Mouse (Mus musculus) liver, embryonic 16.5 days (tissue): Measurements from ENCODE around the gene Reep3. TPM values are rescaled to one million over a fixed set of nuclear protein-coding genes. Genes with fewer than 3 reads are reported as not detected.
A peak's percentile ranks its signal among the peaks of the same experiment; 100 is the strongest.

Source experiments
- ATAC-seq: fragments of 200-750 bp; cut with Nextera tagmentation; 2 replicates; pipeline ENCODE4 v1.8.0; 2017; ENCODE audit warnings: low read depth, mild to moderate bottlenecking, moderate number of reproducible peaks, moderate library complexity
- H3K27ac ChIP-seq: fragments of 300-500 bp; sonication (generic); 2 replicates; pipeline ENCODE4 v1.5.1; 2014; ENCODE audit warnings: mild to moderate bottlenecking, low read length
- H3K27me3 ChIP-seq: fragments of 300-500 bp; sonication (generic); 2 replicates; pipeline ENCODE4 v1.6.1; 2014; ENCODE audit warnings: low read depth, low read length, mixed read lengths; ENCODE audit not compliant: control insufficient read depth, insufficient read depth
- H3K36me3 ChIP-seq: fragments of 300-500 bp; sonication (generic); 2 replicates; pipeline ENCODE4 v1.6.1; 2014; ENCODE audit warnings: mild to moderate bottlenecking; ENCODE audit not compliant: control insufficient read depth, insufficient read depth
- H3K4me1 ChIP-seq: fragments of 300-500 bp; sonication (generic); 2 replicates; pipeline ENCODE4 v1.6.1; 2014; ENCODE audit warnings: low read depth, low read length, mixed read lengths; ENCODE audit not compliant: control insufficient read depth
- H3K4me2 ChIP-seq: fragments of 300-500 bp; sonication (generic); 2 replicates; pipeline ENCODE4 v1.6.1; 2014; ENCODE audit warnings: low read depth, low read length, mixed read lengths
- H3K4me3 ChIP-seq: fragments of 300-500 bp; sonication (generic); 2 replicates; pipeline ENCODE4 v1.5.1; 2014; ENCODE audit warnings: low read depth, mild to moderate bottlenecking, low read length
- H3K9ac ChIP-seq: fragments of 300-500 bp; sonication (generic); 2 replicates; pipeline ENCODE4 v1.6.1; 2014; ENCODE audit warnings: low read depth, low read length
- H3K9me3 ChIP-seq: fragments of 300-500 bp; sonication (generic); replicated peaks from 2 replicates; pipeline ENCODE4 v1.6.1; 2016; ENCODE audit warnings: low read length; ENCODE audit not compliant: control insufficient read depth
- WGBS: fragments of 180-500 bp; shearing (Covaris S2); extraction: QIAGEN DNeasy Blood & Tissue Kit; methylation state at CpG from one replicate; pipeline ENCODE4 v1.1.7; 2014; ENCODE audit not compliant: insufficient replicate concordance; 5-methylcytosine and 5-hydroxymethylcytosine counted together
- polyA plus RNA-seq: library from polyadenylated mRNA; unstranded; fragments of >200 nt; fragmentation: Nextera tagmentation; extraction: Ambion mirVana; gene quantifications from 2 replicates; pipeline ENCODE4 v1.2.1, GENCODE M21; 2015

Gene Reep3
- polyA plus RNA-seq, 1 experiment from 2014 or later: 10.0 TPM

GRCm38 (mm10) chr10:67105331-67106217 lies 8.8 kb upstream of the Reep3 start:
- H3K9me3 ChIP-seq: no peaks in the 10 kb centered on the region
- WGBS: 29% methylated on average over 18 of the region's 19 CpGs

GRCm38 (mm10) chr10:67104543-67104942 lies 7.8 kb upstream of the Reep3 start:
- 26% methylated on average over 9 of the region's 9 CpGs for WGBS
- ATAC-seq: no peak
- no peak overlapping the region for H3K4me2 ChIP-seq

More at GRCm38 (mm10) chr10:67105331-67106217, 8.8 kb upstream of the Reep3 start:
- no peaks in the 10 kb centered on the region for H3K36me3 ChIP-seq
- peaks cover 35% of the 10 kb centered on the region for H3K4me1 ChIP-seq
- H3K4me3 ChIP-seq: no peak overlapping the region
- peak overlapping the region; percentile 17 for H3K4me2 ChIP-seq
- H3K27me3 ChIP-seq: no peaks in the 10 kb centered on the region
- no peak overlapping the region for H3K27ac ChIP-seq
- ATAC-seq: peak; percentile 47
- no peak overlapping the region for H3K9ac ChIP-seq

GRCm38 (mm10) chr10:67100831-67101251 lies 4.1 kb upstream of the Reep3 start:
- H3K4me1 ChIP-seq: peaks cover 37% of the 10 kb centered on the region
- no peaks in the 10 kb centered on the region for H3K36me3 ChIP-seq
- H3K9ac ChIP-seq: no peak overlapping the region
- H3K27me3 ChIP-seq: no peaks in the 10 kb centered on the region; the same call in 1 of the 2 replicates
- no peaks in the 10 kb centered on the region for H3K9me3 ChIP-seq
- no peak overlapping the region for H3K4me3 ChIP-seq
- no peak overlapping the region for H3K4me2 ChIP-seq
- WGBS: 73% methylated on average over 9 of the region's 9 CpGs
- no peak for ATAC-seq
- H3K27ac ChIP-seq: no peak overlapping the region

More at GRCm38 (mm10) chr10:67104543-67104942, 7.8 kb upstream of the Reep3 start:
- Histone ChIP-seq H3K9ac (no peak overlapping the region), H3K27me3 (no peaks in the 10 kb centered on the region), H3K4me3 (no peak overlapping the region), H3K27ac (no peak overlapping the region), H3K4me1 (peaks cover 33% of the 10 kb centered on the region), H3K36me3 (no peaks in the 10 kb centered on the region), H3K9me3 (no peaks in the 10 kb centered on the region)

- Histone ChIP-seq H3K9ac (no peak overlapping the region), H3K4me3 (no peak overlapping the region), H3K4me1 (peaks cover 32% of the 10 kb centered on the region), H3K27me3 (no peaks in the 10 kb centered on the region; the same call in 1 of the 2 replicates), H3K4me2 (no peak overlapping the region), H3K36me3 (no peaks in the 10 kb centered on the region), H3K9me3 (no peaks in the 10 kb centered on the region), H3K27ac (no peak overlapping the region)
- ATAC-seq: no peak
- WGBS: 59% methylated on average over 7 of the region's 7 CpGs
Measured at GRCm38 (mm10) chr10:67100011-67100661, 3.4 kb upstream of the Reep3 start.

- Histone ChIP-seq H3K4me2 (no peak overlapping the region), H3K27me3 (no peaks in the 10 kb centered on the region; the same call in 1 of the 2 replicates), H3K27ac (no peak overlapping the region), H3K36me3 (no peaks in the 10 kb centered on the region), H3K4me3 (no peak overlapping the region), H3K9me3 (no peaks in the 10 kb centered on the region), H3K4me1 (peaks cover 24% of the 10 kb centered on the region), H3K9ac (no peak overlapping the region)
- ATAC-seq: no peak
- WGBS: 78% methylated on average over 13 of the region's 13 CpGs
Measured at GRCm38 (mm10) chr10:67099183-67099929, 2.6 kb upstream of the Reep3 start.

- Histone ChIP-seq H3K4me1 (peaks cover 21% of the 10 kb centered on the region), H3K9ac (no peak overlapping the region), H3K36me3 (no peaks in the 10 kb centered on the region), H3K4me2 (peak overlapping the region; percentile 84), H3K27ac (no peak overlapping the region), H3K4me3 (no peak overlapping the region), H3K27me3 (no peaks in the 10 kb centered on the region; the same call in 1 of the 2 replicates), H3K9me3 (no peaks in the 10 kb centered on the region)
- no peak for ATAC-seq
- 29% methylated on average over 7 of the region's 7 CpGs for WGBS
Measured at GRCm38 (mm10) chr10:67098408-67099050, 1.8 kb upstream of the Reep3 start.

GRCm38 (mm10) chr10:67097437-67098150 lies 849 bp upstream of the Reep3 start:
- Histone ChIP-seq H3K4me2 (peak overlapping the region; percentile 84), H3K9me3 (no peaks in the 10 kb centered on the region), H3K4me1 (peaks cover 13% of the 10 kb centered on the region), H3K9ac (peak overlapping the region; percentile 90), H3K36me3 (no peaks in the 10 kb centered on the region), H3K27me3 (no peaks in the 10 kb centered on the region; the same call in 1 of the 2 replicates), H3K4me3 (peak overlapping the region; percentile 82), H3K27ac (peak overlapping the region; percentile 90)
- no peak for ATAC-seq
- WGBS: 7% methylated on average over 15 of the region's 15 CpGs
